Mouse (Mus musculus): ENCODE data around the gene Gm44805.

DNA sequence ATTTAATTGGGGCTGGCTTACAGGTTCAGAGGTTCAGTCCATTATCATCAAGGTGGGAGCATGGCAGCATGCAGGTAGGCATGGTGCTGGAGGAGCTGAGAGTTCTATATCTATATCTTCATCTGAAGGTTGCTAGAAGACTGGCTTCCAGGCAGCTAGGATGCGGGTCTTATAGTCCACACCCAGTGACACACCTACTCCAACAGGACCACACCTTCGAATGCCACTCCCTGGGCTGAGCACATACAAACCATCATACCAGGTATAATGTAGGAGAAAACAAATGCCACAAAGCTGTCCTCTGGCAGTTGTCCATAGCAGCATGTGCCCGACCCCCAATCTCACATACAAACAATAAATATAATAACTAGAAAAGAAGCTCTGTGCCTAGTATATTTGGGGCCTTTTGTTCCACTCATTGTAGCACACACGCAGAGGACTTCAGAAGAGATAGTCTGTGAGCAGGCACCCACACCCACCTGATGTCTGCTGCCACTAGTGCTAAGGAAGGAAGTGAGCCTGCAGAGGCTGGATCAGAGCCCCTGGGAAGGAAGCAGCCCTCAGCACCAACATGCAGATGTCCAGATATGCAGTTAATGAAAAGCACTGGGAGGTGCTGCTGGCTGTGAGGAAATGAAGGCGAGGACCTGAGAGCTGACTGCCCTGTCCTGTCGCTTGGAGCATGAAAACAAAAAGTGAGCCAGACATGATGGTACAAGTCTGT lies 30.0 kb downstream of the Gm44805 start:
- no peak for TF ChIP-seq EP300 (IDR thresholded peaks at IDR 0.05; ENCODE audit: low read depth)
- no peak for TF ChIP-seq CTCF (IDR thresholded peaks at IDR 0.05; ENCODE audit: low read depth)
